Mouse (Mus musculus): ENCODE measurements around the gene Atf7ip.

GRCm38 (mm10) chr6:136551550-136552109 lies 45.7 kb downstream of the Atf7ip start:
- TF ChIP-seq CTCF (IDR thresholded peaks at IDR 0.05; ENCODE audit: control insufficient read depth, insufficient read depth, insufficient read length) (no peak), CEBPB (IDR thresholded peaks at IDR 0.05; ENCODE audit: low read depth) (no peak), MAX (IDR thresholded peaks at IDR 0.05) (no peak), MYOD1 (IDR thresholded peaks at IDR 0.05; ENCODE audit: control insufficient read depth, insufficient read length, low read depth) (no peak), USF1 (IDR thresholded peaks at IDR 0.05; ENCODE audit: low read depth) (no peak), MYOG (IDR thresholded peaks at IDR 0.05; ENCODE audit: control insufficient read depth, extremely low read depth, insufficient read length) (no peak), FOSL1 (IDR thresholded peaks at IDR 0.05; ENCODE audit: insufficient read depth, low read length, poor library complexity, severe bottlenecking) (no peak)
